Comparison of ENCODE assay signal across 9 mouse cellular contexts in genomic region chr1:74950576-74951490, GRCm38 (mm10). TPM values are rescaled to one million over a fixed set of nuclear protein-coding genes. Genes with fewer than 3 reads are reported as not detected.
A peak's percentile ranks its signal among the peaks of the same experiment; 100 is the strongest.
DNase-seq lines count a peak whose midpoint lies in the region; ATAC-seq lines count a peak whose summit lies in the region.
"Had no signal": no experiment of that assay in that cellular context is flagged by ENCODE, and none has a peak within 500 bp of the region (broad histone marks: within the 10 kb centered on the region; RNA-seq: fewer than 3 reads in every experiment).

No protein-coding gene starts in this region.

- H3K4me2 ChIP-seq in intestine, embryonic 14.5 days (ENCODE audit: low read length), result peak overlapping the region; percentile 56
- H3K4me2 ChIP-seq in liver, embryonic 15.5 days, result peak overlapping the region; percentile 48

- under 1% methylated on average over 84 of the region's 84 CpGs for WGBS in intestine, embryonic 14.5 days
- 2% methylated on average over 84 of the region's 84 CpGs for WGBS in liver, embryonic 15.5 days (ENCODE audit: insufficient replicate concordance)

- peak overlapping the region; percentile 46 for H3K4me3 ChIP-seq in intestine, embryonic 14.5 days (ENCODE audit: low read depth, low read length)
- H3K4me3 ChIP-seq in liver, embryonic 15.5 days (replicated peaks), result peak overlapping the region; percentile 53

- H3K36me3 ChIP-seq in intestine, embryonic 14.5 days (ENCODE audit: control insufficient read depth, insufficient read depth, low read length), result no peaks in the 10 kb centered on the region
- H3K36me3 ChIP-seq in liver, embryonic 15.5 days (replicated peaks), result no peaks in the 10 kb centered on the region

- peaks cover 89% of the 10 kb centered on the region for H3K27me3 ChIP-seq in intestine, embryonic 14.5 days (replicated peaks; ENCODE audit: control insufficient read depth, insufficient read depth, low read length)
- H3K27me3 ChIP-seq in liver, embryonic 15.5 days, result peaks cover 96% of the 10 kb centered on the region

- ATAC-seq in intestine, embryonic 14.5 days (replicated peaks; ENCODE audit: low FRiP score, low TSS enrichment, low read depth), result peak; percentile 9
- ATAC-seq in liver, embryonic 15.5 days (ENCODE audit: insufficient read depth), result peak; percentile 29

- peaks cover 11% of the 10 kb centered on the region for H3K4me1 ChIP-seq in intestine, embryonic 14.5 days (replicated peaks; ENCODE audit: control insufficient read depth, insufficient read depth, low read length)
- peaks cover 8% of the 10 kb centered on the region for H3K4me1 ChIP-seq in liver, embryonic 15.5 days (replicated peaks)

- H3K9ac ChIP-seq in intestine, embryonic 14.5 days (ENCODE audit: low read length), result peak overlapping the region; percentile 68
- H3K9ac ChIP-seq in liver, embryonic 15.5 days, result peak overlapping the region; percentile 37

- peak overlapping the region; percentile 80 for H3K27ac ChIP-seq in intestine, embryonic 14.5 days (ENCODE audit: low read depth)
- peak overlapping the region; percentile 29; the same call in 1 of the 2 replicates for H3K27ac ChIP-seq in liver, embryonic 15.5 days (replicated peaks)

- DNase-seq in cerebellum, postnatal 25 days, result peak; percentile 12 to 13
- no peak for DNase-seq in cerebellum, postnatal 4 days (ENCODE audit: low spot score in 2 of 2)
- DNase-seq in ZHBTc4 (ENCODE audit: low read depth, low spot score), result peak; percentile 53
- DNase-seq in intestine, embryonic 14.5 days (ENCODE audit: low spot score), result no peak
- no peak for DNase-seq in frontal cortex, postnatal 10 days (ENCODE audit: low spot score in 2 of 2)
- DNase-seq in thymus, postnatal 14 days, result no peak
- DNase-seq in ovary, postnatal 14 days (ENCODE audit: low spot score), result no peak

- H3K9me3 ChIP-seq in intestine, embryonic 14.5 days (ENCODE audit: control insufficient read depth, low read length), result no peaks in the 10 kb centered on the region
- H3K9me3 ChIP-seq in liver, embryonic 15.5 days (replicated peaks), result no peaks in the 10 kb centered on the region

RNA-seq across cellular contexts. Expression of gene Ihh, which starts 0.6 kb away (rescaled TPM):
- 28.8 and 33.7 TPM in 2 replicates for polyA plus RNA-seq in intestine, embryonic 14.5 days (2014; fragmentation: Nextera tagmentation; extraction: Ambion mirVana)
- 2.4 and 3.1 TPM in 2 replicates for polyA plus RNA-seq in liver, embryonic 15.5 days (2015; fragmentation: Nextera tagmentation; extraction: Ambion mirVana)

RNA-seq across cellular contexts. Expression of gene Cfap65, which starts 15.4 kb away (rescaled TPM):
- polyA plus RNA-seq in intestine, embryonic 14.5 days (2014; fragmentation: Nextera tagmentation; extraction: Ambion mirVana), result 0.15 and 0.27 TPM in 2 replicates
- not detected in 2 replicates for polyA plus RNA-seq in liver, embryonic 15.5 days (2015; fragmentation: Nextera tagmentation; extraction: Ambion mirVana)
- polyA plus RNA-seq: C2C12 had no signal

RNA-seq across cellular contexts. Expression of gene Cryba2, which starts 57.9 kb away (rescaled TPM):
- 2.5 TPM in 1 of 2 replicates, not detected in the other for polyA plus RNA-seq in intestine, embryonic 14.5 days (2014; fragmentation: Nextera tagmentation; extraction: Ambion mirVana)
- polyA plus RNA-seq in liver, embryonic 15.5 days (2015; fragmentation: Nextera tagmentation; extraction: Ambion mirVana), result not detected in 2 replicates
- polyA plus RNA-seq: C2C12 had no signal

Comparison
In these comparisons a context has a peak if more than half of its experiments do, and no peak if none do; other contexts are left out.
1. DNase-seq: peak in cerebellum, postnatal 25 days (2 of 2) and ZHBTc4 (single experiment); none in cerebellum, postnatal 4 days (0 of 2), intestine, embryonic 14.5 days (single experiment), frontal cortex, postnatal 10 days (0 of 2), thymus, postnatal 14 days (single experiment) and ovary, postnatal 14 days (single experiment).